Mouse (Mus musculus): ENCODE data around the gene Casc3. TPM values are rescaled to one million over a fixed set of nuclear protein-coding genes. Genes with fewer than 3 reads are reported as not detected.

Gene Casc3
- polyA plus RNA-seq, 1 experiment from 2014 or later = 13.3 TPM

Other genes with a start within 250 kb of the Casc3 start
- 41.5 and 41.7 TPM in 2 replicates for gene Ormdl3, start 217.5 kb upstream of the Casc3 start, polyA plus RNA-seq (2015; fragmentation: Nextera tagmentation; extraction: Ambion mirVana)
- gene Lrrc3c, start 206.6 kb upstream of the Casc3 start, polyA plus RNA-seq (2015; fragmentation: Nextera tagmentation; extraction: Ambion mirVana) = not detected in 2 replicates
- gene Gm12355, start 179.2 kb upstream of the Casc3 start, polyA plus RNA-seq (2015; fragmentation: Nextera tagmentation; extraction: Ambion mirVana) = 0.53 and 0.90 TPM in 2 replicates
- not detected in 2 replicates for gene Gsdma3, start 178.5 kb upstream of the Casc3 start, polyA plus RNA-seq (2015; fragmentation: Nextera tagmentation; extraction: Ambion mirVana)
- not detected in 2 replicates for gene Gsdma2, start 158.1 kb upstream of the Casc3 start, polyA plus RNA-seq (2015; fragmentation: Nextera tagmentation; extraction: Ambion mirVana)
- gene Gsdma, start 140.6 kb upstream of the Casc3 start, polyA plus RNA-seq (2015; fragmentation: Nextera tagmentation; extraction: Ambion mirVana) = not detected in 2 replicates
- 143 and 151 TPM in 2 replicates for gene Psmd3, start 122.4 kb upstream of the Casc3 start, polyA plus RNA-seq (2015; fragmentation: Nextera tagmentation; extraction: Ambion mirVana)
- gene Csf3, start 103.6 kb upstream of the Casc3 start, polyA plus RNA-seq (2015; fragmentation: Nextera tagmentation; extraction: Ambion mirVana) = not detected in 2 replicates
- 27.6 and 36.0 TPM in 2 replicates for gene Med24, start 75.5 kb upstream of the Casc3 start, polyA plus RNA-seq (2015; fragmentation: Nextera tagmentation; extraction: Ambion mirVana)
- 8.8 and 9.8 TPM in 2 replicates for gene Thra, start 64.3 kb upstream of the Casc3 start, polyA plus RNA-seq (2015; fragmentation: Nextera tagmentation; extraction: Ambion mirVana)
- 0.59 and 1.0 TPM in 2 replicates for gene Nr1d1, start 29.6 kb upstream of the Casc3 start, polyA plus RNA-seq (2015; fragmentation: Nextera tagmentation; extraction: Ambion mirVana)
- 6.8 and 6.9 TPM in 2 replicates for gene Msl1, start 9.4 kb upstream of the Casc3 start, polyA plus RNA-seq (2015; fragmentation: Nextera tagmentation; extraction: Ambion mirVana)
- gene Rapgefl1, start 31.9 kb downstream of the Casc3 start, polyA plus RNA-seq (2015; fragmentation: Nextera tagmentation; extraction: Ambion mirVana) = 0.20 and 0.23 TPM in 2 replicates
- 1.3 TPM in 2 replicates for gene Wipf2, start 58.7 kb downstream of the Casc3 start, polyA plus RNA-seq (2015; fragmentation: Nextera tagmentation; extraction: Ambion mirVana)
- 69.1 and 79.8 TPM in 2 replicates for gene Cdc6, start 102.9 kb downstream of the Casc3 start, polyA plus RNA-seq (2015; fragmentation: Nextera tagmentation; extraction: Ambion mirVana)
- 3.4 and 3.8 TPM in 2 replicates for gene Rara, start 122.9 kb downstream of the Casc3 start, polyA plus RNA-seq (2015; fragmentation: Nextera tagmentation; extraction: Ambion mirVana)
- gene Gjd3, start 178.1 kb downstream of the Casc3 start, polyA plus RNA-seq (2015; fragmentation: Nextera tagmentation; extraction: Ambion mirVana) = not detected in 2 replicates
- 208 and 245 TPM in 2 replicates for gene Top2a, start 219.3 kb downstream of the Casc3 start, polyA plus RNA-seq (2015; fragmentation: Nextera tagmentation; extraction: Ambion mirVana)
- gene Igfbp4, start 236.3 kb downstream of the Casc3 start, polyA plus RNA-seq (2015; fragmentation: Nextera tagmentation; extraction: Ambion mirVana) = 168 and 194 TPM in 2 replicates